Mouse (Mus musculus) heart, embryonic 16.5 days (tissue): ENCODE results near the gene Gtf2e1. TPM values are rescaled to one million over a fixed set of nuclear protein-coding genes. Genes with fewer than 3 reads are reported as not detected.

Experiments used
- ATAC-seq: fragments of 200-750 bp; cut with Nextera tagmentation; replicated peaks from 2 replicates; pipeline ENCODE4 v1.8.0; 2017; ENCODE audit warnings: moderate number of reproducible peaks; ENCODE audit not compliant: insufficient read depth, low FRiP score; ENCODE audit errors: extremely low read depth
- H3K27ac ChIP-seq: fragments of 300-500 bp; sonication (generic); 2 replicates; pipeline ENCODE4 v1.5.1; 2014; ENCODE audit warnings: mild to moderate bottlenecking, low read length, control low read depth, moderate library complexity
- H3K27me3 ChIP-seq: fragments of 300-500 bp; sonication (generic); 2 replicates; pipeline ENCODE4 v1.6.1; 2014; ENCODE audit warnings: low read length, mixed read lengths; ENCODE audit not compliant: control insufficient read depth, insufficient read depth
- H3K36me3 ChIP-seq: fragments of 300-500 bp; sonication (generic); 2 replicates; pipeline ENCODE4 v1.6.1; 2014; ENCODE audit not compliant: control insufficient read depth, insufficient read depth
- H3K4me1 ChIP-seq: fragments of 300-500 bp; sonication (generic); 2 replicates; pipeline ENCODE4 v1.6.1; 2014; ENCODE audit warnings: low read length, mixed read lengths; ENCODE audit not compliant: control insufficient read depth, insufficient read depth
- H3K4me2 ChIP-seq: fragments of 300-500 bp; sonication (generic); 2 replicates; pipeline ENCODE4 v1.6.1; 2014; ENCODE audit warnings: low read depth, mild to moderate bottlenecking, control low read depth, low read length
- H3K4me3 ChIP-seq: fragments of 300-500 bp; sonication (generic); 2 replicates; pipeline ENCODE4 v1.5.1; 2014; ENCODE audit warnings: mild to moderate bottlenecking, control low read depth, low read length
- H3K9ac ChIP-seq: fragments of 300-500 bp; sonication (generic); 2 replicates; pipeline ENCODE4 v1.6.1; 2014; ENCODE audit warnings: low read length, control low read depth
- H3K9me3 ChIP-seq: fragments of 300-500 bp; sonication (generic); replicated peaks from 2 replicates; pipeline ENCODE4 v1.6.1; 2016; ENCODE audit warnings: low read length; ENCODE audit not compliant: control insufficient read depth
- WGBS: fragments of 180-500 bp; shearing (Covaris S2); extraction: QIAGEN DNeasy Blood & Tissue Kit; methylation state at CpG from one replicate; pipeline ENCODE4 v1.1.7; 2014; 5-methylcytosine and 5-hydroxymethylcytosine counted together
- polyA plus RNA-seq: library from polyadenylated mRNA; unstranded; fragments of >200 nt; fragmentation: Nextera tagmentation; extraction: Ambion mirVana; gene quantifications from 2 replicates; pipeline ENCODE4 v1.2.1, GENCODE M21; 2015

Gtf2e1 gene
- polyA plus RNA-seq, 1 experiment from 2014 or later = 20.9 TPM

DNA sequence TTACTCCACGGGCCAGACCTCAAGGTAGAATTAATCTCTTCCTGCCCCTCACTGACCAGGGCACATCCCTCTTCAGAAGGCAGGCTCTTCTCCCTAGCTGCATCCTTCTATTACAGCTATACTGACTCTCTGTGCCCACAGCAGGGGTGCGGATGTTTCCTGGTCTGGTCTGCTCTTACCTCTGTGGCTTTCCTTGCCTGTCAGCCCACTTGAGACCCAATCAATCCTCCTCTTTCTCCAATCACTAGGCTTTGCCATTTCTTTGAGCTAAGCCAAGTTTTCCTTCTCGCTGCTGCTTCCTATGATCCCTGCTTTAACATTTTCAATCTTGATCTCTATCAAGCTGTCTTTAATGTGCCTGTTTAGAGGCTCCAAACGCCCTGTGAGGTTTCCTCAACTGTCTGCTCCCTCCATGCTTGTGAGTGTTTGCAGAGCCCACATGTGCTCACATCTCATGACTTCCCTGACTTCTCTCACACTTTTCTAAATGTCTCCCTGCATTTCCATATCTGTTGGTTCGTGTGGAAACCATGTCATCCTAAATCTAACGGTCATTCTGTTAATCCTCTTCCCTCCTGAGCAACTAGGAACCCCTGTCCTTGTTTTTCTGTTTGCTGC is 23.1 kb downstream of the Gtf2e1 start:
- H3K36me3 ChIP-seq = peaks cover 30% of the 10 kb centered on the region
- no peak for ATAC-seq

DNA sequence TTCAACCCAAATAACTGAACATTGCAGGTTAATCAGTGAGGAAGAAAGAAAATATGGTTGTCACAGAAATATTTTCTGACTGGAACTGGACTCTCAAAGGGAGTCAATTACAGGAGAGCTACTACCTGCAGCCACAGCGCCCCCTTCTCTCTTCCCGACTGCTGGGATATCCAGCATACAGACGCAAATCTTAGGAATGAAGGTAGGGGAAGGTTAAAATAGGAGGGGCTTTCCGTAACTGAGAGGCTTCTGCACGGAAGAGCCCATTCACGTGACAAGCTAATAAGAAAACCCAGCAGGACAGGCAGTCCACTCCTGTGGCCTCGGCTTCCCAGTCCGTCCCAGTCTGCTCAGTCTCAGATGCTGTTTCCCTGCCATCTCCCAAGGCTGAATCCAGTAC is 24.9 kb downstream of the Gtf2e1 start:
- WGBS = 82% methylated on average over 8 of the region's 8 CpGs
- H3K9ac ChIP-seq = no peak overlapping the region
- H3K36me3 ChIP-seq = peaks cover 27% of the 10 kb centered on the region

More for the DNA sequence above, 23.1 kb downstream of the Gtf2e1 start:
- H3K9ac ChIP-seq = no peak overlapping the region
- no peaks in the 10 kb centered on the region for H3K27me3 ChIP-seq
- no peak overlapping the region for H3K4me3 ChIP-seq
- H3K9me3 ChIP-seq = peaks cover 5% of the 10 kb centered on the region; the same call in 1 of the 2 replicates
- H3K27ac ChIP-seq = no peak overlapping the region
- H3K4me1 ChIP-seq = no peaks in the 10 kb centered on the region
- H3K4me2 ChIP-seq = no peak overlapping the region
- WGBS = 78% methylated on average over 6 of the region's 6 CpGs

DNA sequence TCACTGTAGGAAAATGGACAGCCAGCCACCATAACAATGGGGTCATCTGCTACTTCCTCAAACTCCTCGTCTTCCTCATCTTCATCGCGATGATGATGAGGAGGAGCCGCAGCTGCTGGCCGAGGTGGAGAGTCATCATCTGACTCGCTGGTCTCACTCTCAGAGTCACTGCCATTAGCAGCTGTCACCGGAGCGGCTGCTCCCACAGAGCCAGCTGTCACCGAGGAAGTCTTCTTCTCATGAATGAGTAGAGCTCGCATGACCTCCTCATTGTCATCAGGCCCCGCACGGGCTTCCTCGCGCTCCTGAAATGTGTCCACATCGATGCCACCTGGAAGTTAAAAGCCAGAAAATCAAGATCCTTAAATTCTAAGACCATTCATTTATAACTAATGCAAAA is 28.1 kb downstream of the Gtf2e1 start:
- Histone ChIP-seq H3K27me3 (no peaks in the 10 kb centered on the region), H3K36me3 (peaks cover 25% of the 10 kb centered on the region), H3K4me1 (no peaks in the 10 kb centered on the region), H3K9me3 (no peaks in the 10 kb centered on the region), H3K27ac (no peak overlapping the region), H3K4me3 (no peak overlapping the region), H3K9ac (no peak overlapping the region), H3K4me2 (no peak overlapping the region)
- WGBS = 91% methylated on average over 15 of the region's 15 CpGs
- no peak for ATAC-seq

More for the DNA sequence above, 24.9 kb downstream of the Gtf2e1 start:
- Histone ChIP-seq H3K27me3 (no peaks in the 10 kb centered on the region), H3K4me1 (no peaks in the 10 kb centered on the region), H3K4me2 (no peak overlapping the region), H3K4me3 (no peak overlapping the region), H3K27ac (no peak overlapping the region), H3K9me3 (no peaks in the 10 kb centered on the region)
- no peak for ATAC-seq

DNA sequence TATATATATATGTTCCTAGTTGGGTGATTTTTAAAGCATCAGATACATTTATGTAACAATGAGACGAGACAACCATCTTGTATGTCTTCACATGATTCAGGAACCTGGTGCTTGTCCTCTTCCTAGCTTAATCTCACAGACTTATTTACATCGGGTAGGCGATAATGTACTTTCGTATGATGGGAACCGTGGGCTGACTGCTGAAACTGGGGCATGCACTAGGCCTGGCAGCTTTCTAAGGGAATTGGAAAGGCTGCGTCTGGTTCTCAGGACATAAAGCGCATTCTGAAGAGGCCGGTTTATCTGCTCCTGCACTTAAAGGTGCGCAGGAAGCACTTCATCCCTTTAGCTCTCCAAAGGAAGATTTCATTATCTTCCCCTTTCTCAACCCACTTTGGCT is 32.8 kb downstream of the Gtf2e1 start:
- ATAC-seq = no peak
- no peak overlapping the region for H3K9ac ChIP-seq
- H3K4me3 ChIP-seq = no peak overlapping the region
- no peaks in the 10 kb centered on the region for H3K27me3 ChIP-seq
- H3K36me3 ChIP-seq = peaks cover 16% of the 10 kb centered on the region
- no peaks in the 10 kb centered on the region for H3K4me1 ChIP-seq
- WGBS = 54% methylated on average over 9 of the region's 9 CpGs
- no peaks in the 10 kb centered on the region for H3K9me3 ChIP-seq
- no peak overlapping the region for H3K27ac ChIP-seq
- H3K4me2 ChIP-seq = no peak overlapping the region

DNA sequence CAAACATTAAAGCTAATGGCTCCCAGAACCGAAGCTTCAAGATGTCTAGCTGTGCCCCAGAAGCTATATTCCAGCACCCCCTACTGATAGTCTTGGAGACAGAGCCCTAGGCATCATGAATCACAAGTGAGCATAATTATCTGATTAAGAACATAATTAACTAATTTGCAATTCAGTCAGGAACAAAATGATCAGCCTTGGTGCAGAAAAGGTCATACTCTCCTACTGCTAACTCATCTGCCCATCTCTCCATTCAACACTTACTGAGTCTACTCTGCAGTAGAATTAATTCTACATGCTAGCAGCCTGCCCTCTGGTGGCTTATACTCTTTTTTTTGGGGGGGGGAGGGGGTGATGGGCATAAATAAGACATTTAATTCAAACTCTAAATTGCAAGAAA is 35.1 kb downstream of the Gtf2e1 start:
- H3K36me3 ChIP-seq = no peaks in the 10 kb centered on the region

DNA sequence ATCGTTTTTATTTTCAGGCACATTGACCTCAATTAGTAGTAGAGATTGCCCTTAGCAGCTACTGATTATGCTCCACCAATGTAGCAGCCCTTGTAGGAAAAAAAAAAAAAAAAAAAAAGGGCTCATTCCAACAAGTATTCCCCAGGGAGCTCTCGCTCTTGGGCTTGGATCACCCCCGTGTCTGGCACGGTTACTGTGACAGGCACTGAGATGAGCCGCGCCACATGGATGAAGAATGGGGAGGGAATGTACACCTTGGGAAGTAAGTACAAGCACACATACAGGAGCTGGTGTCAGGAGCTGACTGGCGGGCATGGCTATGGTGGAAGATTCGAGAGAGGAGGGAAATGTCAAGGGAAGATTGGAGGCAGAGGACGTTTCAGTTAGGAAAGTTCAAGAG is 41.0 kb downstream of the Gtf2e1 start:
- H3K36me3 ChIP-seq = no peaks in the 10 kb centered on the region
- H3K27ac ChIP-seq = no peak overlapping the region
- no peak overlapping the region for H3K4me2 ChIP-seq
- H3K27me3 ChIP-seq = no peaks in the 10 kb centered on the region
- WGBS = 65% methylated on average over 9 of the region's 9 CpGs
- H3K9me3 ChIP-seq = no peaks in the 10 kb centered on the region
- ATAC-seq = no peak
- no peak overlapping the region for H3K9ac ChIP-seq
- no peaks in the 10 kb centered on the region for H3K4me1 ChIP-seq
- no peak overlapping the region for H3K4me3 ChIP-seq

More for the DNA sequence above, 35.1 kb downstream of the Gtf2e1 start:
- no peak for ATAC-seq
- Histone ChIP-seq H3K27me3 (no peaks in the 10 kb centered on the region), H3K9me3 (no peaks in the 10 kb centered on the region), H3K4me2 (no peak overlapping the region), H3K4me1 (no peaks in the 10 kb centered on the region), H3K4me3 (no peak overlapping the region), H3K27ac (no peak overlapping the region), H3K9ac (no peak overlapping the region)
- WGBS = 67% methylated on average over 1 of the region's 1 CpGs

DNA sequence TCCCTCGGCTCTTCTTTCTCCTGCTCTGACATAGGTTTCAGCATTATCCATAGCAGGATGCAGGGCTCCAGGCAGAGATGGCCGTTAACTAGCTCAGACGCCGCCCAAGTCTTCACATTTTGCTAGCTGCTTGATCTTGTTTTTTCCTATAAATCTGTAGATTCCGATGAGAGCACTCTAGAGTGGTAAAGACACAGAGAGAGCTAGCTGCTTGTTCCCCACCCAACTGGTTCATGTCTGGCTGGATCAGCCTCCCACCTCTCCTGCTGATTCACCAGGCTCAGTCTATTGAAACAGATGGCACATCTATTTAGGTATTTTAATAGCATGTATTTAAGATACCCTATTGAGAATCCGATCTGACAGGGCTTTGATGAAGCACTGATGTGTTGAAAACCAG is 44.6 kb downstream of the Gtf2e1 start:
- Histone ChIP-seq H3K27ac (no peak overlapping the region), H3K9ac (no peak overlapping the region), H3K4me1 (no peaks in the 10 kb centered on the region), H3K4me2 (no peak overlapping the region), H3K9me3 (no peaks in the 10 kb centered on the region), H3K36me3 (no peaks in the 10 kb centered on the region), H3K4me3 (no peak overlapping the region), H3K27me3 (no peaks in the 10 kb centered on the region)
- ATAC-seq = no peak
- 83% methylated on average over 6 of the region's 6 CpGs for WGBS

DNA sequence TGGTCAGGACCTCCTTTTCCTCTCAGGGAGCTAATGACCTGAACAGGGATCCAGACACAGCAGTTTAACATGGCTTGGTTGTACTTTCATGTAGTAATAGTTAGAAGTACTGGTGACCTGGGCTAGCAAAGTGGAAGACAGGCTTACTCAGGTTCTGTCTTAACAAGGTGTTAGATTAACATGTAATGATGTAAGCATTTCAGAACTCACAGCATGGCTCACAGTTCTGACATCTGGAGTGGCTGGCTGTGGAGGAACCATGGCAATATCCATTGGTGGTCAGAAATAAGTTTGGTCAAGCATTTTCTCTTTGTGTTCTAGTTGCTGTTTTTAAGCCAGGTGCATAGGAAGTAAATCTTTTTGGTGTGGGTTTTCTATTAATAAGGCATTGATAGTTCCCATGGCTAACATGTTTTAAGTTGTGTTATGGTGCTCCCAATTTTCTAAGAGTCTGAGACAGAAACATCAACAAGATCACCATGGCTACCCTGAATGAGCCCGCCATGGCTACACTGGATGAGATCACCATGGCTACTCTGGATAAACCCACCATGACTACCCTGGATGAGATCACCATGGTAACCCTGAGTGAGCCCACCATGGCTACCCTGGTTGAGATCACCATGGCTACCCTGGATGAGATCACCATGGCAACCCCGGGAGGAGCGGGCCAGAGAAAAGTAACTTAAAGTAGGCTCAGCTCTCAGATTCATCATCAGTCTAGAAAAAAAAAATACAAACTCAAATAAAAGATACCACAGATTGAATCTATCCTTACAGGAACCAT is 52.6 kb downstream of the Gtf2e1 start:
- Histone ChIP-seq H3K9me3 (no peaks in the 10 kb centered on the region), H3K36me3 (no peaks in the 10 kb centered on the region), H3K9ac (no peak overlapping the region), H3K4me1 (no peaks in the 10 kb centered on the region), H3K27me3 (no peaks in the 10 kb centered on the region), H3K27ac (no peak overlapping the region), H3K4me2 (no peak overlapping the region), H3K4me3 (no peak overlapping the region)
- ATAC-seq = no peak
- WGBS = 87% methylated on average over 3 of the region's 3 CpGs
